Mouse (Mus musculus): Measurements from ENCODE around the gene Gm49405. TPM values are rescaled to one million over a fixed set of nuclear protein-coding genes. Genes with fewer than 3 reads are reported as not detected.

Gene Gm49405
- polyA plus RNA-seq, 1 experiment from 2014 or later: 1.1 TPM

- no peaks in the 10 kb centered on the region for H3K27me3 ChIP-seq (replicated peaks; ENCODE audit: insufficient read depth, low read length)
- no peak for ATAC-seq
- peaks cover 5% of the 10 kb centered on the region; the same call in 1 of the 2 replicates for H3K36me3 ChIP-seq (ENCODE audit: insufficient read depth, low read length)
- no peaks in the 10 kb centered on the region for H3K9me3 ChIP-seq (ENCODE audit: low read length)
- no peak overlapping the region for H3K27ac ChIP-seq (ENCODE audit: low read length)
- WGBS: 82% methylated on average over 5 of the region's 5 CpGs
- H3K4me3 ChIP-seq (ENCODE audit: low read depth, low read length): no peak overlapping the region
- DNase-seq (ENCODE audit: low spot score): no peak
- H3K9ac ChIP-seq (replicated peaks; ENCODE audit: low read depth): no peak overlapping the region
- TF ChIP-seq CTCF (IDR thresholded peaks at IDR 0.05): no peak
- TF ChIP-seq EP300 (IDR thresholded peaks at IDR 0.05): no peak
- H3K4me1 ChIP-seq (ENCODE audit: insufficient read depth, low read depth, low read length): peaks cover 5% of the 10 kb centered on the region; the same call in 1 of the 2 replicates
- no peak overlapping the region for H3K4me2 ChIP-seq (replicated peaks; ENCODE audit: low read depth, low read length)
These were observed 1.3 kb downstream of the Gm49405 start for GRCm38 (mm10) chr19:4001752-4002151.

GRCm38 (mm10) chr19:4003112-4003511, 2.7 kb downstream of the Gm49405 start, which contains the start of gene Doc2g:
Gene Doc2g, plus strand, starts transcription at chr19:4003313.
- no peaks in the 10 kb centered on the region for H3K9me3 ChIP-seq (ENCODE audit: low read length)
- TF ChIP-seq EP300 (IDR thresholded peaks at IDR 0.05) (no peak), CTCF (IDR thresholded peaks at IDR 0.05) (no peak)
- H3K4me3 ChIP-seq (ENCODE audit: low read depth, low read length): no peak within 1 kb of the TSS
- peaks cover 5% of the 10 kb centered on the region; the same call in 1 of the 2 replicates for H3K36me3 ChIP-seq (ENCODE audit: insufficient read depth, low read length)
- 80% methylated on average over 1 of the region's 1 CpGs for WGBS
- no peak within 1 kb of the TSS for H3K9ac ChIP-seq (replicated peaks; ENCODE audit: low read depth)
- no peak for ATAC-seq
- no peak for DNase-seq (ENCODE audit: low spot score)
- H3K4me2 ChIP-seq (replicated peaks; ENCODE audit: low read depth, low read length): no peak within 1 kb of the TSS
- H3K4me1 ChIP-seq (ENCODE audit: insufficient read depth, low read depth, low read length): peaks cover 5% of the 10 kb centered on the region; the same call in 1 of the 2 replicates
- H3K27me3 ChIP-seq (replicated peaks; ENCODE audit: insufficient read depth, low read length): no peaks in the 10 kb centered on the region
- no peak within 1 kb of the TSS for H3K27ac ChIP-seq (ENCODE audit: low read length)

DNA sequence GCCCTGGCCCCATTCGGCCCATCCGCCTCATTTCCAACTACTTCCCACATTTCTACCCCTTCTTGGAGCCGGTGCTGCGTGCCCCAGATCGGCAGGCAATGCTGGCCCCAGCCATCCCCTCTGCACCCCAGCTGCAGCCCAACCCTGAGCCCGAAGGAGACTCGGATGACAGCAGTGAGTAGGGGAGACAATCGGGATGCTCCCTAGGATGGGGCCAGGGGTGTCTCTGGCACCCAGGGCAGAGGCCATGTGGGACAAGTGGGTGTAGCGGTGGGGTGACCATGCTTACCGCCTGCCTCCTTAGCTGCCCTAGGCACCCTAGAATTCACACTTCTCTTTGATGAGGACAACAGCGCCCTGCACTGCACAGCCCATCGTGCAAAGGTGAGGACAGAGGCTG, 3.2 kb downstream of the Gm49405 start:
- no peak overlapping the region for H3K4me2 ChIP-seq (replicated peaks; ENCODE audit: low read depth, low read length)

DNA sequence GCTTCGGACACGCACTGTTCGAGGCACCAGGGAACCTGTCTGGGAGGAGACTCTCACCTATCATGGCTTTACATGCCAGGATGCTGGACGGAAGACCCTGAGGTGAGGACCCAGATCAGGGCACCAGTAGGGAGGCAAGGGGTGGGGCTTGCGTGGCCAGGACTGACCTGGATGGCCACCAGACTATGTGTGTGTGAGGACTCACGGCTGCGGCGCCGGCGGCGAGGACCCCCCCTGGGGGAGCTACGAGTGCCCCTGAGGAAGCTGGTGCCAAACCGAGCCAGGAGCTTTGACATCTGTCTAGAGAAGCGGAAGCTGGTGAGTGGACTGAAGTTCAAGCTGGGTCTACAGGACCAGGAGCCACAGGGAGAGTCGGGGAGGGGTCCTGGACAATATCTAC, 3.9 kb downstream of the Gm49405 start:
- no peaks in the 10 kb centered on the region for H3K27me3 ChIP-seq (replicated peaks; ENCODE audit: insufficient read depth, low read length)
- TF ChIP-seq EP300 (IDR thresholded peaks at IDR 0.05): no peak
- no peak for TF ChIP-seq CTCF (IDR thresholded peaks at IDR 0.05)
- WGBS: 79% methylated on average over 15 of the region's 15 CpGs
- H3K36me3 ChIP-seq (ENCODE audit: insufficient read depth, low read length): peaks cover 17% of the 10 kb centered on the region
- DNase-seq (ENCODE audit: low spot score) (no peak), ATAC-seq (no peak)
- peaks cover 5% of the 10 kb centered on the region; the same call in 1 of the 2 replicates for H3K4me1 ChIP-seq (ENCODE audit: insufficient read depth, low read depth, low read length)
- H3K9me3 ChIP-seq (ENCODE audit: low read length): no peaks in the 10 kb centered on the region
- no peak overlapping the region for H3K9ac ChIP-seq (replicated peaks; ENCODE audit: low read depth)
- no peak overlapping the region for H3K4me3 ChIP-seq (ENCODE audit: low read depth, low read length)
- no peak overlapping the region for H3K4me2 ChIP-seq (replicated peaks; ENCODE audit: low read depth, low read length)
- no peak overlapping the region for H3K27ac ChIP-seq (ENCODE audit: low read length)

More for the DNA sequence above, 3.2 kb downstream of the Gm49405 start:
- no peak for TF ChIP-seq EP300 (IDR thresholded peaks at IDR 0.05)
- TF ChIP-seq CTCF (IDR thresholded peaks at IDR 0.05): no peak
- Histone ChIP-seq H3K27me3 (replicated peaks; ENCODE audit: insufficient read depth, low read length) (no peaks in the 10 kb centered on the region), H3K36me3 (ENCODE audit: insufficient read depth, low read length) (peaks cover 10% of the 10 kb centered on the region), H3K27ac (ENCODE audit: low read length) (no peak overlapping the region), H3K4me3 (ENCODE audit: low read depth, low read length) (no peak overlapping the region), H3K9me3 (ENCODE audit: low read length) (no peaks in the 10 kb centered on the region), H3K9ac (replicated peaks; ENCODE audit: low read depth) (no peak overlapping the region), H3K4me1 (ENCODE audit: insufficient read depth, low read depth, low read length) (peaks cover 5% of the 10 kb centered on the region; the same call in 1 of the 2 replicates)
- ATAC-seq: no peak
- 73% methylated on average over 12 of the region's 12 CpGs for WGBS
- DNase-seq (ENCODE audit: low spot score): no peak

- no peak for ATAC-seq
- H3K9ac ChIP-seq (replicated peaks; ENCODE audit: low read depth): no peak overlapping the region
These were observed 4.7 kb downstream of the Gm49405 start for GRCm38 (mm10) chr19:4005091-4005490.

GRCm38 (mm10) chr19:4005971-4006370, 5.5 kb downstream of the Gm49405 start:
- no peak for ATAC-seq
- H3K27ac ChIP-seq (ENCODE audit: low read length): no peak overlapping the region
- WGBS: 93% methylated on average over 8 of the region's 8 CpGs
- H3K36me3 ChIP-seq (ENCODE audit: insufficient read depth, low read length): peaks cover 27% of the 10 kb centered on the region
- H3K4me3 ChIP-seq (ENCODE audit: low read depth, low read length): no peak overlapping the region
- DNase-seq (ENCODE audit: low spot score): no peak
- peaks cover 3% of the 10 kb centered on the region; the same call in 1 of the 2 replicates for H3K4me1 ChIP-seq (ENCODE audit: insufficient read depth, low read depth, low read length)
- H3K27me3 ChIP-seq (replicated peaks; ENCODE audit: insufficient read depth, low read length): no peaks in the 10 kb centered on the region
- TF ChIP-seq EP300 (IDR thresholded peaks at IDR 0.05): no peak
- no peak for TF ChIP-seq CTCF (IDR thresholded peaks at IDR 0.05)
- no peak overlapping the region for H3K4me2 ChIP-seq (replicated peaks; ENCODE audit: low read depth, low read length)
- no peaks in the 10 kb centered on the region for H3K9me3 ChIP-seq (ENCODE audit: low read length)
- no peak overlapping the region for H3K9ac ChIP-seq (replicated peaks; ENCODE audit: low read depth)

More at GRCm38 (mm10) chr19:4005091-4005490, 4.7 kb downstream of the Gm49405 start:
- peaks cover 5% of the 10 kb centered on the region; the same call in 1 of the 2 replicates for H3K4me1 ChIP-seq (ENCODE audit: insufficient read depth, low read depth, low read length)
- H3K4me3 ChIP-seq (ENCODE audit: low read depth, low read length): no peak overlapping the region
- no peaks in the 10 kb centered on the region for H3K9me3 ChIP-seq (ENCODE audit: low read length)
- H3K36me3 ChIP-seq (ENCODE audit: insufficient read depth, low read length): peaks cover 23% of the 10 kb centered on the region
- no peak for DNase-seq (ENCODE audit: low spot score)
- H3K27me3 ChIP-seq (replicated peaks; ENCODE audit: insufficient read depth, low read length): no peaks in the 10 kb centered on the region
- 79% methylated on average over 9 of the region's 9 CpGs for WGBS
- H3K4me2 ChIP-seq (replicated peaks; ENCODE audit: low read depth, low read length): no peak overlapping the region
- H3K27ac ChIP-seq (ENCODE audit: low read length): no peak overlapping the region
- TF ChIP-seq EP300 (IDR thresholded peaks at IDR 0.05) (no peak), CTCF (IDR thresholded peaks at IDR 0.05) (no peak)
